Mouse (Mus musculus): Measurements from ENCODE around the gene Gsc2.

Gsc2 gene

GRCm38 (mm10) chr16:17865293-17865692, 49.6 kb downstream of the Gsc2 start:
- DNase-seq (ENCODE audit: low read depth in 1 of 2, low spot score in 2 of 2): no peak

Data from monocyte, adult 2 months (primary cell).